Mouse (Mus musculus) limb, embryonic 13.5 days (tissue): ENCODE data around the gene Il11ra1. TPM values are rescaled to one million over a fixed set of nuclear protein-coding genes. Genes with fewer than 3 reads are reported as not detected.

Source experiments
- ATAC-seq: fragments of 200-750 bp; cut with Nextera tagmentation; 2 replicates; pipeline ENCODE4 v1.8.0; 2017; ENCODE audit warnings: low read depth, moderate number of reproducible peaks, moderate TSS enrichment; ENCODE audit not compliant: low FRiP score
- H3K27ac ChIP-seq: fragments of 300-500 bp; sonication (generic); 2 replicates; pipeline ENCODE4 v1.5.1; 2015; ENCODE audit warnings: inconsistent platforms, mild to moderate bottlenecking, moderate library complexity
- H3K27me3 ChIP-seq: fragments of 300-500 bp; sonication (generic); 2 replicates; pipeline ENCODE4 v1.6.1; 2015; ENCODE audit warnings: mild to moderate bottlenecking, inconsistent platforms
- H3K36me3 ChIP-seq: fragments of 300-500 bp; sonication (generic); 2 replicates; pipeline ENCODE4 v1.6.1; 2015; ENCODE audit warnings: inconsistent platforms, mild to moderate bottlenecking, moderate library complexity
- H3K4me1 ChIP-seq: fragments of 300-500 bp; sonication (generic); 2 replicates; pipeline ENCODE4 v1.6.1; 2015; ENCODE audit warnings: inconsistent platforms
- H3K4me2 ChIP-seq: fragments of 300-500 bp; sonication (generic); replicated peaks from 2 replicates; pipeline ENCODE4 v1.6.1; 2015; ENCODE audit warnings: inconsistent platforms, mild to moderate bottlenecking, moderate library complexity
- H3K4me3 ChIP-seq: fragments of 300-500 bp; sonication (generic); 2 replicates; pipeline ENCODE4 v1.5.1; 2015; ENCODE audit warnings: moderate library complexity, mild to moderate bottlenecking, inconsistent platforms
- H3K9ac ChIP-seq: fragments of 300-500 bp; sonication (generic); 2 replicates; pipeline ENCODE4 v1.6.1; 2015; ENCODE audit warnings: mild to moderate bottlenecking, inconsistent platforms
- H3K9me3 ChIP-seq: fragments of 300-500 bp; sonication (generic); 2 replicates; pipeline ENCODE4 v1.6.1; 2016; ENCODE audit warnings: inconsistent platforms
- WGBS: fragments of 180-500 bp; shearing (Covaris S2); methylation state at CpG from one replicate; pipeline ENCODE4 v1.1.7; 2015; 5-methylcytosine and 5-hydroxymethylcytosine counted together
- polyA plus RNA-seq: library from polyadenylated mRNA; unstranded; fragments of >200 nt; fragmentation: Nextera tagmentation; extraction: Ambion mirVana; gene quantifications from 2 replicates; pipeline ENCODE4 v1.2.1, GENCODE M21; 2015

The Il11ra1 gene
- polyA plus RNA-seq, 1 experiment from 2014 or later: 405 TPM

- H3K4me3 ChIP-seq: peak within 1 kb of the TSS; percentile 81
- peak within 1 kb of the TSS; percentile 94 for H3K4me2 ChIP-seq
- H3K9me3 ChIP-seq: no peaks in the 10 kb centered on the region
- peak within 1 kb of the TSS; percentile 73 for H3K27ac ChIP-seq
- H3K36me3 ChIP-seq: peaks cover 29% of the 10 kb centered on the region
- peak within 1 kb of the TSS; percentile 90 for H3K9ac ChIP-seq
- peaks cover 46% of the 10 kb centered on the region for H3K4me1 ChIP-seq
- ATAC-seq: peak; percentile 75
- no peaks in the 10 kb centered on the region for H3K27me3 ChIP-seq
- under 1% methylated on average over 61 of the region's 61 CpGs for WGBS
Measured at GRCm38 (mm10) chr4:41713197-41714067, 13.6 kb downstream of the Il11ra1 start, which contains the start of gene Rpp25l. Rpp25l (minus strand) TSS chr4:41713534.

GRCm38 (mm10) chr4:41714276-41714675 is 14.5 kb downstream of the Il11ra1 start:
- Histone ChIP-seq H3K4me1 (peaks cover 46% of the 10 kb centered on the region), H3K9ac (peak overlapping the region; percentile 90; the same call in 1 of the 2 replicates), H3K9me3 (no peaks in the 10 kb centered on the region), H3K27me3 (no peaks in the 10 kb centered on the region), H3K27ac (no peak overlapping the region), H3K4me3 (peak overlapping the region; percentile 81), H3K4me2 (peak overlapping the region; percentile 94), H3K36me3 (peaks cover 37% of the 10 kb centered on the region)
- 13% methylated on average over 8 of the region's 8 CpGs for WGBS
- ATAC-seq: no peak

- H3K27ac ChIP-seq: no peak overlapping the region
- no peak overlapping the region for H3K9ac ChIP-seq
- no peak overlapping the region for H3K4me2 ChIP-seq
- H3K4me3 ChIP-seq: no peak overlapping the region
- H3K4me1 ChIP-seq: peaks cover 46% of the 10 kb centered on the region
- no peak for ATAC-seq
- H3K36me3 ChIP-seq: peaks cover 45% of the 10 kb centered on the region
- no peaks in the 10 kb centered on the region for H3K27me3 ChIP-seq
- H3K9me3 ChIP-seq: no peaks in the 10 kb centered on the region
- 80% methylated on average over 8 of the region's 8 CpGs for WGBS
Measured at GRCm38 (mm10) chr4:41715082-41715481, 15.3 kb downstream of the Il11ra1 start.

- Histone ChIP-seq H3K4me3 (no peak overlapping the region), H3K9me3 (no peaks in the 10 kb centered on the region), H3K27me3 (no peaks in the 10 kb centered on the region), H3K36me3 (peaks cover 47% of the 10 kb centered on the region), H3K27ac (no peak overlapping the region), H3K9ac (no peak overlapping the region), H3K4me2 (no peak overlapping the region), H3K4me1 (peaks cover 46% of the 10 kb centered on the region)
- 82% methylated on average over 5 of the region's 5 CpGs for WGBS
- no peak for ATAC-seq
Measured at GRCm38 (mm10) chr4:41715596-41715995, 15.8 kb downstream of the Il11ra1 start.

DNA sequence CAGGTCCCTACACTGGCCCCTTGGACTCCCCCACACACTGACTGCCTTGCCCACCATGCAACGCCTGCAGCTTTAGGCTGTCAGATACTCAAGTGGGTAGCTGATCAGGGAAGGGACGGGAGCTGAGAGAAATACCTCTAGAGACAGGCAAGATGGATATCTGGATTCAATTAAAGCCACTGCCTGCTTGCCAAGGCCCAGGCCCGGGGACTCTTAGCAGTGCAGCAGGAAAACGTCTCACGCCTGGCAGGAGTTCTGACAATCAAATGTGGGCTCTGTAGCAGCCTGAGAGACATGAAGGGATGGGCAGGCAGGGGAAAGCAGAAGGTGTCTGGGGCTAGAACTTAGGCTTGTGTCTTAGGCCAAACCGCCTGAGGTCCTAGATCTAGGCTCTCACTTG is 17.0 kb downstream of the Il11ra1 start:
- Histone ChIP-seq H3K36me3 (peaks cover 37% of the 10 kb centered on the region), H3K9me3 (no peaks in the 10 kb centered on the region), H3K27me3 (no peaks in the 10 kb centered on the region), H3K4me1 (peaks cover 38% of the 10 kb centered on the region), H3K4me2 (no peak overlapping the region), H3K9ac (no peak overlapping the region), H3K4me3 (no peak overlapping the region), H3K27ac (peak overlapping the region; percentile 55; the same call in 1 of the 2 replicates)
- WGBS: 32% methylated on average over 6 of the region's 6 CpGs
- no peak for ATAC-seq

DNA sequence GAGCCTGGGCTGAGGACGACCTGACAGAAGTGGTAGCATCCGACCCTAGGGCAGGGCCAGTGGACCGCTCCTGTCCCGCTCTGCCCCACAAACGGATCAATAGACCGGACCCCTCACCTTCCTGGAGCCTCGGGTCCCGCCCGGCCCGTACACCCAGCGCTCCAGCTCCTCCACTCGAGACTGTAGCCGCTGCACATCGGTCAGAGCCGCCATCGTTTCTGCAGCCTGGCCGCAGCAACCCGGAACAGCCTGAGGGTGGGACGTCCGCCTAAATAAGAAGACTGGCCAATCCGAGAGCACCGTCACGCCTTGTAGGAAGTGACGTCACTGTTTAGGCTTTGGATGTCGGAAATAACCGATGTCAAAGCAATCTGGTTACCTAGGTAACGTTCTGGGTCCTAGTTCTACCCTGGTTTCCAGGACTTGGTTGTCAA is 23.1 kb downstream of the Il11ra1 start, which contains the start of gene Dctn3:
TSS of gene Dctn3 (minus strand) at position 253 of the 434 bp plus-strand sequence.
- peaks cover 26% of the 10 kb centered on the region for H3K36me3 ChIP-seq
- H3K4me1 ChIP-seq: peaks cover 18% of the 10 kb centered on the region
- peak within 1 kb of the TSS; percentile 88 for H3K9ac ChIP-seq
- H3K27ac ChIP-seq: no peak within 1 kb of the TSS
- under 1% methylated on average over 27 of the region's 27 CpGs for WGBS
- H3K27me3 ChIP-seq: peaks cover 46% of the 10 kb centered on the region
- ATAC-seq: peak; percentile 94
- no peaks in the 10 kb centered on the region for H3K9me3 ChIP-seq
- H3K4me2 ChIP-seq: peak within 1 kb of the TSS; percentile 87
- peak within 1 kb of the TSS; percentile 84 for H3K4me3 ChIP-seq

DNA sequence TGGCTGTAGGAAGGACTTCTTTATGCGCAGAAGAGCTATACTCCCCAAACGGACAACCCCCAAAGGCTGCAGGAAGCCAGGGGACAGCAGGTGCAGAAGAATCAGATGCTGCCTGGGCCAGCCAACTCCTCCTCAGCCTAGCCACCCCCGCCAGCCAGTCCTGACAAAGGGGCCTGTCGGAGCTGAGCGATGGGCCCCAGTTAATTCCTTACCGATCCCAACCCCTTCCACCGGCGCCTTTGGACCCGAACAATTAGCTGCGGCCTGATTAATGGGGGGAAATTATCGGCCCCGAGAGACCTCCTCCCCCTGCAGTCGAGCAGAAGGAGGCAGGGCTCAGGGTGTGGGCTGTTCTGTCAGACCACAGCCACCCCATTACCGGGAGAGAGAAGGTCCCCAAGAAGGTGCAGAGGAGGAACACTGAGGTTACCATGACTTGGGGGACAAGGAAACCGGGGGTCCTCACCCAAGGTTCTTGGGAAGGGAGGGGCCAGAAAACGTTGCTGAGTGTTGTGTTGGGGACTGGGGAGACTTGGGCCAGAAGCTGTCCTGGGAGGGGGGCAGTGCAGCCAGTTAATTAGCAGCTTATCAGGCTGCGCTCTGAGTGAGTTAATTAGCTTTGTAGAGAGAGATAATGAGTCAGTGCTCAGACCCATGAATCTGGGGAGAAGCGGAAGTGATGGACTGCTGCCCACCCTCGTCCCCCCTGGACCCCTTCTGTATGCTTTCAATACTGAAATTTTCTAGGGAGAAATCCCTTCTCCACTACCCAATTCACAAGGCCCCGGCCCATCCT is 27.2 kb downstream of the Il11ra1 start:
- Histone ChIP-seq H3K9ac (no peak overlapping the region), H3K36me3 (no peaks in the 10 kb centered on the region), H3K4me1 (peaks cover 22% of the 10 kb centered on the region), H3K4me2 (no peak overlapping the region), H3K27me3 (peaks cover 83% of the 10 kb centered on the region), H3K9me3 (no peaks in the 10 kb centered on the region), H3K27ac (no peak overlapping the region), H3K4me3 (no peak overlapping the region)
- WGBS: 14% methylated on average over 20 of the region's 20 CpGs
- ATAC-seq: no peak

DNA sequence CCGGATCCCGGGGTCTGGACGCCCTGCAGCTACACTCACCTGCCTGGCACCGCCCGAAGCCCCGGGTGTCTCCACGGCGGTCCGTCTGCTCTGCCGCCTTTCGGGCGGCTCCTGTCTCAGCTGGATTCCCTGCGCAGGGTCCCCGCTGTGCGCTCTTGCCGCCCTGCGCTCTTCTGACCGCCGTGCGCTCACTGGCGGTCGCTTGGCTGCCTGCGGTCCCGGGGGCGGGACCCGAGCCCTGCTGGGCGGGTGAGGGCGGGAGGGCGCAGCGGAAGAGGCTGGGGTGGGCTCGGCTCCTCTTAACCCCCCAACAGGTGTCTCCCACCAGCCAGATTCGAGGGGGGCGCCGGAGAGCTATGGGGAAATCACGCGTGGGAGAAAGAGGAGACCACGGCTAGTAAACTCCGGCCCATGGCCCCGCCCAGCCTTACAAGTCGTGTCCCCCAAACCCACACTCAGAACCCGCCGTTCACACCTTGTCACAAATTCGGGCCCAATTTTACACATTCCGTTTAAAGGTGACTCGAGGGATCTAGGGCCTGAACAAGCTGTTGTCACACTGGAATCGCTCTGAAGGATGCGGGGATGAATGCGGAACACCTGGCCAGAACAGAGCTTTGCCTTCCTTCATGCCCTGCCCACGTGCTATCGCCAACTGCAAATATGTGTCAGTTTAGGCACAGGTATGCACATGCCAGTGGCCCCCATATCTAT is 31.4 kb downstream of the Il11ra1 start, which contains the start of gene Arid3c:
TSS of gene Arid3c (minus strand) at position 91 of the 714 bp plus-strand sequence.
- H3K4me3 ChIP-seq: peak within 1 kb of the TSS; percentile 41
- 2% methylated on average over 50 of the region's 50 CpGs for WGBS
- peak within 1 kb of the TSS; percentile 70 for H3K4me2 ChIP-seq
- H3K27me3 ChIP-seq: peaks cover 84% of the 10 kb centered on the region
- H3K27ac ChIP-seq: no peak within 1 kb of the TSS
- no peak for ATAC-seq
- no peaks in the 10 kb centered on the region for H3K36me3 ChIP-seq
- 0 out of 2 replicates have a peak, but pooled peaks cover 7% of the 10 kb centered on the region for H3K9me3 ChIP-seq
- peak within 1 kb of the TSS; percentile 55 for H3K9ac ChIP-seq
- peaks cover 9% of the 10 kb centered on the region for H3K4me1 ChIP-seq

DNA sequence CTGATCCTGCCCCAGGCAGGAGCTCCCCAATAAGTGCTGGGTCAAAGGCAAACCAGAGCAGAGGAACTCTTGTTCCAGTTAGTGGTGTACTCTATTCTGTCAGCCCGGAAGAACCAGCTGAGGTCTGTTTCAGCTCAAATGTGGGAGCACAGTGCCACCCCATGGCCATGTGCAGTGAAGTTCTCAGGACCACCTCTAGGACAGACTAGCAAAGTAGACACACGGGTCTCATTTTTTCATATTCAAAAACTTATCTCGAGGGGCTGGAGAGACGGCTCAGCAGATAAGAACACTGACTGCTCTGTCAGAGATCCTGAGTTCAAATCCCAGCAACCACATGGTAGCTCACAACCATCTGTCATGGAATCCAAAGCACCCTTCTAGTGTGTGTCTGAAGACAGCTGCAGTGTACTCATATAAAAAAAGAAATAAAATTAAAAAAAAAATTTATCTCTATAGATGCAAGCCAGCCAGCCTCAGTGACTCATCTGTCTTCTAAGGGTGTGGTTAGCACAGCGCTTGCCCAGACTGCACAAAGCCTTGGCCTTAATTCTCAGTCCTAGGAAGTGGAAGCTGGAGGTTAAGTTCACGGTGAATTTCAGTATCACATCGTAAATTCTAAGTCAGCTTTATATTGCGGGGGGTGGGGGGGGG is 37.9 kb downstream of the Il11ra1 start:
- 26% methylated on average over 8 of the region's 8 CpGs for WGBS
- Histone ChIP-seq H3K4me2 (no peak overlapping the region), H3K9ac (no peak overlapping the region), H3K9me3 (0 out of 2 replicates have a peak, but pooled peaks cover 7% of the 10 kb centered on the region), H3K4me3 (no peak overlapping the region), H3K36me3 (peaks cover 10% of the 10 kb centered on the region), H3K27me3 (peaks cover 24% of the 10 kb centered on the region), H3K4me1 (peaks cover 15% of the 10 kb centered on the region), H3K27ac (no peak overlapping the region)
- peak; percentile 52; the same call in 1 of the 2 replicates for ATAC-seq

GRCm38 (mm10) chr4:41738256-41738603 is 38.4 kb downstream of the Il11ra1 start:
- Histone ChIP-seq H3K27ac (no peak overlapping the region), H3K36me3 (peaks cover 10% of the 10 kb centered on the region), H3K4me1 (peaks cover 15% of the 10 kb centered on the region), H3K9ac (no peak overlapping the region), H3K4me2 (no peak overlapping the region), H3K4me3 (no peak overlapping the region), H3K27me3 (peaks cover 19% of the 10 kb centered on the region), H3K9me3 (0 out of 2 replicates have a peak, but pooled peaks cover 7% of the 10 kb centered on the region)
- no peak for ATAC-seq
- 48% methylated on average over 1 of the region's 1 CpGs for WGBS

GRCm38 (mm10) chr4:41739260-41739659 is 39.5 kb downstream of the Il11ra1 start:
- 93% methylated on average over 13 of the region's 13 CpGs for WGBS
- Histone ChIP-seq H3K27me3 (peaks cover 9% of the 10 kb centered on the region), H3K36me3 (peaks cover 10% of the 10 kb centered on the region), H3K4me3 (no peak overlapping the region), H3K4me1 (peaks cover 15% of the 10 kb centered on the region), H3K4me2 (no peak overlapping the region), H3K9ac (no peak overlapping the region), H3K9me3 (0 out of 2 replicates have a peak, but pooled peaks cover 7% of the 10 kb centered on the region), H3K27ac (no peak overlapping the region)
- no peak for ATAC-seq
